Mouse (Mus musculus) heart, embryonic 12.5 days (tissue): Measurements from ENCODE around the gene P4ha1. TPM values are rescaled to one million over a fixed set of nuclear protein-coding genes. Genes with fewer than 3 reads are reported as not detected.

ENCODE experiments used
- ATAC-seq: fragments of 200-750 bp; cut with Nextera tagmentation; 2 replicates; pipeline ENCODE4 v1.8.0; 2017; ENCODE audit warnings: moderate TSS enrichment, moderate library complexity; ENCODE audit not compliant: insufficient number of reproducible peaks, low FRiP score
- H3K27ac ChIP-seq: fragments of 300-500 bp; sonication (generic); 2 replicates; pipeline ENCODE4 v1.5.1; 2016; ENCODE audit warnings: mild to moderate bottlenecking, moderate library complexity; ENCODE audit not compliant: poor library complexity, severe bottlenecking
- H3K27me3 ChIP-seq: fragments of 300-500 bp; sonication (generic); replicated peaks from 2 replicates; pipeline ENCODE4 v1.6.1; 2016; ENCODE audit warnings: mild to moderate bottlenecking, moderate library complexity
- H3K36me3 ChIP-seq: fragments of 300-500 bp; sonication (generic); 2 replicates; pipeline ENCODE4 v1.6.1; 2016; ENCODE audit warnings: mild to moderate bottlenecking, moderate library complexity
- H3K4me1 ChIP-seq: fragments of 300-500 bp; sonication (generic); replicated peaks from 2 replicates; pipeline ENCODE4 v1.6.1; 2016; ENCODE audit warnings: mild to moderate bottlenecking
- H3K4me2 ChIP-seq: fragments of 300-500 bp; sonication (generic); 2 replicates; pipeline ENCODE4 v1.6.1; 2016; ENCODE audit warnings: mild to moderate bottlenecking, moderate library complexity
- H3K4me3 ChIP-seq: fragments of 300-500 bp; sonication (generic); 2 replicates; pipeline ENCODE4 v1.5.1; 2016; ENCODE audit warnings: mild to moderate bottlenecking
- H3K9ac ChIP-seq: fragments of 300-500 bp; sonication (generic); 2 replicates; pipeline ENCODE4 v1.6.1; 2016; ENCODE audit warnings: mild to moderate bottlenecking, moderate library complexity
- H3K9me3 ChIP-seq: fragments of 300-500 bp; sonication (generic); replicated peaks from 2 replicates; pipeline ENCODE4 v1.6.1; 2016; ENCODE audit warnings: mild to moderate bottlenecking, moderate library complexity
- WGBS: fragments of 180-500 bp; shearing (Covaris S2); methylation state at CpG from one replicate; pipeline ENCODE4 v1.1.7; 2016; 5-methylcytosine and 5-hydroxymethylcytosine counted together
- polyA plus RNA-seq: library from polyadenylated mRNA; unstranded; fragments of >200 nt; fragmentation: Nextera tagmentation; extraction: Ambion mirVana; gene quantifications from 2 replicates; pipeline ENCODE4 v1.2.1, GENCODE M21; 2016

P4ha1 gene
- polyA plus RNA-seq, 1 experiment from 2014 or later, result 58.9 TPM

GRCm38 (mm10) chr10:59408499-59408898 is 85.4 kb downstream of the P4ha1 start:
- H3K9ac ChIP-seq, result no peak overlapping the region
- no peaks in the 10 kb centered on the region for H3K36me3 ChIP-seq
- no peaks in the 10 kb centered on the region for H3K9me3 ChIP-seq
- no peak for ATAC-seq
- no peaks in the 10 kb centered on the region for H3K27me3 ChIP-seq
- 61% methylated on average over 6 of the region's 6 CpGs for WGBS
- H3K4me1 ChIP-seq, result peaks cover 10% of the 10 kb centered on the region
- no peak overlapping the region for H3K27ac ChIP-seq
- H3K4me2 ChIP-seq, result no peak overlapping the region
- H3K4me3 ChIP-seq, result no peak overlapping the region

GRCm38 (mm10) chr10:59410264-59410663 is 87.2 kb downstream of the P4ha1 start:
- Histone ChIP-seq H3K36me3 (no peaks in the 10 kb centered on the region), H3K4me1 (no peaks in the 10 kb centered on the region), H3K27ac (no peak overlapping the region; the same call in 1 of the 2 replicates), H3K9me3 (no peaks in the 10 kb centered on the region), H3K27me3 (0 out of 2 replicates have a peak, but pooled peaks cover 3% of the 10 kb centered on the region), H3K9ac (no peak overlapping the region), H3K4me2 (no peak overlapping the region), H3K4me3 (no peak overlapping the region)
- ATAC-seq, result no peak
- WGBS, result 79% methylated on average over 12 of the region's 12 CpGs

GRCm38 (mm10) chr10:59413711-59414110 is 90.6 kb downstream of the P4ha1 start:
- H3K27ac ChIP-seq, result no peak overlapping the region

GRCm38 (mm10) chr10:59416623-59417022 is 93.5 kb downstream of the P4ha1 start:
- Histone ChIP-seq H3K9me3 (no peaks in the 10 kb centered on the region), H3K4me1 (0 out of 2 replicates have a peak, but pooled peaks cover 5% of the 10 kb centered on the region), H3K27me3 (0 out of 2 replicates have a peak, but pooled peaks cover 3% of the 10 kb centered on the region), H3K4me3 (no peak overlapping the region), H3K27ac (no peak overlapping the region), H3K36me3 (no peaks in the 10 kb centered on the region), H3K4me2 (no peak overlapping the region), H3K9ac (no peak overlapping the region)
- ATAC-seq, result no peak
- WGBS, result 43% methylated on average over 3 of the region's 3 CpGs

More at GRCm38 (mm10) chr10:59413711-59414110, 90.6 kb downstream of the P4ha1 start:
- ATAC-seq, result no peak
- WGBS, result 87% methylated on average over 4 of the region's 4 CpGs
- Histone ChIP-seq H3K9me3 (no peaks in the 10 kb centered on the region), H3K4me1 (0 out of 2 replicates have a peak, but pooled peaks cover 5% of the 10 kb centered on the region), H3K36me3 (no peaks in the 10 kb centered on the region), H3K27me3 (0 out of 2 replicates have a peak, but pooled peaks cover 3% of the 10 kb centered on the region), H3K4me3 (no peak overlapping the region), H3K9ac (no peak overlapping the region), H3K4me2 (no peak overlapping the region)

- WGBS, result 81% methylated on average over 4 of the region's 4 CpGs
- ATAC-seq, result no peak
- Histone ChIP-seq H3K27ac (no peak overlapping the region), H3K9ac (no peak overlapping the region), H3K27me3 (0 out of 2 replicates have a peak, but pooled peaks cover 3% of the 10 kb centered on the region), H3K4me2 (no peak overlapping the region), H3K9me3 (no peaks in the 10 kb centered on the region), H3K36me3 (no peaks in the 10 kb centered on the region), H3K4me1 (0 out of 2 replicates have a peak, but pooled peaks cover 9% of the 10 kb centered on the region), H3K4me3 (no peak overlapping the region)
These were observed 96.4 kb downstream of the P4ha1 start for GRCm38 (mm10) chr10:59419516-59419915.

Other genes with a start within 250 kb of the P4ha1 start
- gene Sept10, start 101.4 kb upstream of the P4ha1 start, polyA plus RNA-seq, result 35.0 and 35.1 TPM in 2 replicates
- gene Sowahc, start 101.3 kb upstream of the P4ha1 start, polyA plus RNA-seq, result 4.3 TPM in 2 replicates
- 5.1 and 7.2 TPM in 2 replicates for gene Gm10273, start 72.3 kb downstream of the P4ha1 start, polyA plus RNA-seq
- 0.30 and 1.4 TPM in 2 replicates for gene Pla2g12b, start 80.4 kb downstream of the P4ha1 start, polyA plus RNA-seq
- 4.5 and 5.7 TPM in 2 replicates for gene Oit3, start 118.5 kb downstream of the P4ha1 start, polyA plus RNA-seq